Mouse (Mus musculus) layer of hippocampus, postnatal 36 days (tissue): ENCODE measurements at regions not wholly inside any gene's neighbourhood (a gene's known extent, or its start where the extent isn't known, plus 50 kb on each side); places are given as distances from the start of the nearest gene placed in this dataset.

Experiments
- DNase-seq, 2 experiments: peaks; one replicate each; pipeline ENCODE4 v3.0.0; 2022

- no peak for DNase-seq
Observed at GRCm38 (mm10) chr10:122566601-122567000, 112.0 kb upstream of the Ppm1h start.

- no peak for DNase-seq
Observed at GRCm38 (mm10) chr10:122569546-122570202, 108.9 kb upstream of the Ppm1h start.

GRCm38 (mm10) chr10:122570909-122571551, 107.5 kb upstream of the Ppm1h start:
- no peak for DNase-seq

GRCm38 (mm10) chr10:122576171-122577063, 102.1 kb upstream of the Ppm1h start:
- DNase-seq: no peak

- DNase-seq: no peak
Observed at GRCm38 (mm10) chr10:122578209-122579001, 100.2 kb upstream of the Ppm1h start.

GRCm38 (mm10) chr10:122581096-122581495, 97.5 kb upstream of the Ppm1h start:
- no peak for DNase-seq

GRCm38 (mm10) chr10:122587541-122587940, 91.0 kb upstream of the Ppm1h start:
- no peak for DNase-seq

- no peak for DNase-seq
Observed at GRCm38 (mm10) chr10:122599511-122599910, 79.1 kb upstream of the Ppm1h start.

- peak; percentile 10 to 38 for DNase-seq
Observed at GRCm38 (mm10) chr10:122602394-122602793, 76.2 kb upstream of the Ppm1h start.

GRCm38 (mm10) chr10:122603960-122604359, 74.6 kb upstream of the Ppm1h start:
- no peak for DNase-seq

- no peak for DNase-seq
Observed at GRCm38 (mm10) chr10:122613281-122613680, 65.3 kb upstream of the Ppm1h start.

- no peak for DNase-seq
Observed at GRCm38 (mm10) chr10:122613891-122614290, 64.7 kb upstream of the Ppm1h start.

- no peak for DNase-seq
Observed at GRCm38 (mm10) chr10:122614720-122615119, 63.8 kb upstream of the Ppm1h start.

GRCm38 (mm10) chr10:122615658-122616057, 62.9 kb upstream of the Ppm1h start:
- DNase-seq: no peak

- no peak for DNase-seq
Observed at GRCm38 (mm10) chr10:122616385-122616784, 62.2 kb upstream of the Ppm1h start.

- no peak for DNase-seq
Observed at GRCm38 (mm10) chr10:122618854-122619253, 59.7 kb upstream of the Ppm1h start.

- no peak for DNase-seq
Observed at GRCm38 (mm10) chr10:122619406-122620116, 59.0 kb upstream of the Ppm1h start.
